Mouse (Mus musculus): ENCODE measurements around the gene March1.

DNA sequence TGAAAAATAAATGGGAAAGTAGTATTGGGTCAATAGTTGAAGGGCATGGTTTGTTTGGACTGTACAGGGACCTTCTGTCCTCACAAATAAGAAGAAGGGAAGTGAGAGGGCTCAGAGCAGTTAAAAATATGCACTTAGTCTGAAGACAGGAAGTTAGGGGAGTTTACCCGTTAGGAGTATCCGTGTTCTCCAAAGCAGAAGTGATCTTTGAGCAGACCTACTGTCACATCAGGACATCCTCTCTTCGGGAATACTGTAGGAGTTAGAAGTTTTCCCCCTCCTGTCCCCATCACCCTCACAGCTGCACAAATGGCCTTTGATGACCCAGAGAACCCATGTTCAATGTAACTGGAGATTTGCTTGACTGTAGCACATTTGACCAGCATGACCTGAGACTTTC is 820.2 kb downstream of the March1 start:
- TF ChIP-seq CTCF (IDR thresholded peaks at IDR 0.05; ENCODE audit: borderline replicate concordance, insufficient read depth, low read length) (no peak), POLR2A (IDR thresholded peaks at IDR 0.05; ENCODE audit: low read depth, low read length) (no peak)

Measured in embryonic fibroblast, embryonic 13.5 days (primary cell).